Mouse (Mus musculus) midbrain, embryonic 16.5 days (tissue): ENCODE measurements at regions not wholly inside any gene's neighbourhood (a gene's known extent, or its start where the extent isn't known, plus 50 kb on each side); places are given as distances from the start of the nearest gene placed in this dataset.
"Not testable (repeated sequence)": the region's sequence is repeated elsewhere in the genome, so short reads cannot be mapped to it uniquely, and the experiment has no call there.

Experiments used
- ATAC-seq: fragments of 200-750 bp; cut with Nextera tagmentation; 2 replicates; pipeline ENCODE4 v1.8.0; 2017; ENCODE audit warnings: moderate TSS enrichment
- H3K27ac ChIP-seq: fragments of 300-500 bp; sonication (generic); 2 replicates; pipeline ENCODE4 v1.5.1; 2014; ENCODE audit warnings: mild to moderate bottlenecking, low read length, mixed read lengths
- H3K27me3 ChIP-seq: fragments of 300-500 bp; sonication (generic); 2 replicates; pipeline ENCODE4 v1.6.1; 2014; ENCODE audit warnings: low read depth, low read length, mixed read lengths; ENCODE audit not compliant: control insufficient read depth, insufficient read depth
- H3K36me3 ChIP-seq: fragments of 300-500 bp; sonication (generic); 2 replicates; pipeline ENCODE4 v1.6.1; 2014; ENCODE audit warnings: mild to moderate bottlenecking, low read length, moderate library complexity, mixed read lengths; ENCODE audit not compliant: control insufficient read depth, insufficient read depth
- H3K4me1 ChIP-seq: fragments of 300-500 bp; sonication (generic); 2 replicates; pipeline ENCODE4 v1.6.1; 2014; ENCODE audit warnings: mild to moderate bottlenecking, low read length, mixed read lengths; ENCODE audit not compliant: control insufficient read depth, insufficient read depth
- H3K4me2 ChIP-seq: fragments of 300-500 bp; sonication (generic); 2 replicates; pipeline ENCODE4 v1.6.1; 2014; ENCODE audit warnings: mild to moderate bottlenecking, low read length, mixed read lengths
- H3K4me3 ChIP-seq: fragments of 300-500 bp; sonication (generic); 2 replicates; pipeline ENCODE4 v1.5.1; 2014; ENCODE audit warnings: low read depth, mild to moderate bottlenecking, low read length, moderate library complexity, mixed read lengths
- H3K9ac ChIP-seq: fragments of 300-500 bp; sonication (generic); 2 replicates; pipeline ENCODE4 v1.6.1; 2014; ENCODE audit warnings: low read depth, low read length, mixed read lengths
- H3K9me3 ChIP-seq: fragments of 300-500 bp; sonication (generic); replicated peaks from 2 replicates; pipeline ENCODE4 v1.6.1; 2014; ENCODE audit warnings: mild to moderate bottlenecking, low read length, mixed read lengths; ENCODE audit not compliant: control insufficient read depth, poor library complexity, severe bottlenecking
- WGBS: fragments of 180-500 bp; shearing (Covaris S2); extraction: QIAGEN DNeasy Blood & Tissue Kit; methylation state at CpG from one replicate; pipeline ENCODE4 v1.1.7; 2014; 5-methylcytosine and 5-hydroxymethylcytosine counted together

DNA sequence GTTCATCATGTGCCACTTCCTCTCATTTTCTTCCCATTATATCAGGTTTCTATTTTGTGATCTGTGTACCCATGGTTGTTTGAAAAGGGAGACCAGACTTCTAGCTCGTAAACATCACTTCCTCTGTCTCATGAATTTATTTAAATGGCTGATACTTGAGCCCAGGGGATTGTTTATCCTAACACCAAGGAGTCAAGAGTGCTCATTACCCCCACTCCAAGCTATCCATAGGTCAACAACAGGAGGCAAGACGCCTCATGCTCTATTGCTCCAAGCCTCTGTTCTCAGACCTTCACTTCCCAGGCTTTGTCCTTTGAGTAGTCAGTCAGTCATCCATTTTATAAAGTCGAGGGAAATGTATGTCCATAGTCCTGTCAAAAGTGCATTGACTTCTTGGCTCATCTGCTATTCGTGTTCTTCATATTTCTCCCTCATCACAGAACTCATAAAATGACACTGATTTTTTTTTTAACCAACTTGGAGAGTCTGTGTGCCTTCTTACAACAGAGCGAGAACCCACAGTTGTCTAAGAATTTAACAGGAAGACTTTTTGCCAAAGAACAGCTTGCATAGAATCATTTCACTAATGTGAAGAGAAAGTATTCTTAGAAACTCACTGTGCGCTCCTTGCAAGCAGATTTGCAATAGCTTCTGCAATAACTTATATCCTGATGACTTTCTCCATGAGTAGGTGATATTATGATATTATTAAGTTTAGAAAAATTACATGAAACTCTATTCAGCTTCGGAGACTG lies 231.8 kb downstream of the Bmp2 start:
- Histone ChIP-seq H3K9ac (no peak overlapping the region), H3K4me1 (no peaks in the 10 kb centered on the region), H3K4me2 (no peak overlapping the region), H3K36me3 (no peaks in the 10 kb centered on the region), H3K27me3 (no peaks in the 10 kb centered on the region), H3K4me3 (no peak overlapping the region), H3K27ac (no peak overlapping the region), H3K9me3 (no peaks in the 10 kb centered on the region)
- ATAC-seq = no peak
- 82% methylated on average over 7 of the region's 7 CpGs for WGBS

DNA sequence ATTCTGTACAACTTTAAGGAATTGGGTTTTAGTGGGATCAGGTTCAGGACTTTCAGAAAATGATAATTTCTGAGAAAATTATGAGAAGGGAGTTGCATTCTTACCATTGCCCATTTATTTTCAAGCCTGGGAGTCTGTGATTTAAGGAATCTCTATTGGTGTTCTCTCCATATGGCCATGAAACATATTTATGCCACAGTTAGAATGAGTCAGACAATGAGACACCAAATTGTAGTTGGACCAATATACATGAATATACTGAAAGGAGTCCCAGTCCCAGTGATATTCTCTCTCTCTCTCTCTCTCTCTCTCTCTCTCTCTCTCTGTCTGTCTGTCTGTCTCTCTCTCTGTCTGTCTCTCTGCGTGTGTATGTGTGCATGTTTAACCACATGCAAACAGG lies 239.1 kb downstream of the Bmp2 start:
- H3K9ac ChIP-seq = no peak overlapping the region
- ATAC-seq = no peak
- no peaks in the 10 kb centered on the region for H3K27me3 ChIP-seq
- no peaks in the 10 kb centered on the region for H3K36me3 ChIP-seq
- no peak overlapping the region for H3K27ac ChIP-seq
- no peaks in the 10 kb centered on the region for H3K9me3 ChIP-seq
- H3K4me3 ChIP-seq = no peak overlapping the region
- H3K4me1 ChIP-seq = no peaks in the 10 kb centered on the region
- WGBS = 95% methylated on average over 1 of the region's 1 CpGs
- H3K4me2 ChIP-seq = no peak overlapping the region

DNA sequence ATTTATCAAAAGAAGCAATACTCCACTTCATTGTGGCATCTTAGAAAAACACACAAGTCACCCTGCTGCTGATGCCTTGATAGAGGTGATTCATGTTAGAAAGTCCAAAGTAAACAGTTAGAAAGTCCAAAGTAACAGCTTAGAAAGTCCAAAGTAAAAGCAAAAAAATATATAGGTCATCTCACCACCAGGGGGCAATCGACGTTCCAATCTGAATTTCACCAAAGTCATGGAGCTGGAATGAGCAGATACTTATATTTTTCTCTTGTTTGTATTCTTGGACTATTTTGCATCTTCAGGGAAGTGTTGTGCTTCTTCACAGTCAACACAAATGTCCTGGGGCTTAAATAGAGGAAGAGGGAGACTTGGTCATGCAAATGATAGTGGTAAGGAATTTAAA lies 241.3 kb downstream of the Bmp2 start:
- ATAC-seq = no peak
- Histone ChIP-seq H3K4me2 (no peak overlapping the region), H3K27ac (no peak overlapping the region), H3K9ac (no peak overlapping the region), H3K36me3 (no peaks in the 10 kb centered on the region), H3K9me3 (no peaks in the 10 kb centered on the region), H3K4me3 (no peak overlapping the region), H3K4me1 (no peaks in the 10 kb centered on the region), H3K27me3 (no peaks in the 10 kb centered on the region)
- WGBS = 26% methylated on average over 2 of the region's 2 CpGs

DNA sequence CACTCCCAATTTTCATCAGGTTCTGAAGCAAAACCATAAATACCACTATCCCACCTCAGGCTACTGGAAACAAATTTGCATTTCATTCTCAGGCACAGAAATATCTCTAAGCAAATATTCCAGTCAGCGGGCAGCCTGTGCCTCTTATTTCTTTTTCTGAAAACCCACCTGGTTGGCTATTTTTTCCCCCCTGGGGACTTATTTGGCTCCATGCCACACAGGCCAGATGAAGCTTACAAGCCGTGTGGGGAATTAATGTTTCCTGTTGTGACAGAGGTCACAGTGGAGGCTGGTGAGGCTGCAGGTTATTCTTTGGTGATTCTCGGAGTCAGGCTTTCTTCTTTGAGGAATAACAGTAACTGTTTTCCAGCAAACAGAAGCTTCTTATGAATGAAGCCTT lies 250.7 kb downstream of the Bmp2 start:
- Histone ChIP-seq H3K9me3 (no peaks in the 10 kb centered on the region), H3K9ac (no peak overlapping the region), H3K27ac (no peak overlapping the region), H3K4me1 (no peaks in the 10 kb centered on the region; the same call in 1 of the 2 replicates), H3K4me2 (no peak overlapping the region), H3K4me3 (no peak overlapping the region), H3K27me3 (no peaks in the 10 kb centered on the region), H3K36me3 (no peaks in the 10 kb centered on the region)
- 33% methylated on average over 3 of the region's 3 CpGs for WGBS
- no peak for ATAC-seq

DNA sequence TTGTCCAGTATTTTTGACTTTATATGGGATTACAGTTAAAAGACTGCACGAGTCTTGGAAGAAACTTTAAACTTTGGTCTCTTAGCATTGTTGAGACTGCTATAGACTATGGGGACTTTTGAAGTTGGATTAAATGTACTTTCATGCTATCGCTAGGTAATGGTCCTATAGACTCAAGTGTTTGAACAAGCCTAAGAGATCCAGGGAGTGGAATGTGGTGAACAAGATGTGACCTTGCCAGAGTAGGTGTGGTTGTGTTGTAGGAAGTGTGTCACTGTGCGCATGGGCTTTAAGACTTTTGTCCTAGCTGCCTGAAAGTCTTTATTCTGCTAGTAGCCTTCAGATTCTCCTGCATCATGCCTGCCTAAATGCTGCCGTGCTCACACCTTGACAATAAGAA lies 269.5 kb downstream of the Bmp2 start:
- Histone ChIP-seq H3K9ac (no peak overlapping the region), H3K27me3 (no peaks in the 10 kb centered on the region), H3K9me3 (no peaks in the 10 kb centered on the region), H3K4me2 (no peak overlapping the region), H3K4me3 (no peak overlapping the region), H3K36me3 (no peaks in the 10 kb centered on the region), H3K27ac (no peak overlapping the region), H3K4me1 (no peaks in the 10 kb centered on the region)
- ATAC-seq = no peak
- WGBS = 82% methylated on average over 4 of the region's 4 CpGs

DNA sequence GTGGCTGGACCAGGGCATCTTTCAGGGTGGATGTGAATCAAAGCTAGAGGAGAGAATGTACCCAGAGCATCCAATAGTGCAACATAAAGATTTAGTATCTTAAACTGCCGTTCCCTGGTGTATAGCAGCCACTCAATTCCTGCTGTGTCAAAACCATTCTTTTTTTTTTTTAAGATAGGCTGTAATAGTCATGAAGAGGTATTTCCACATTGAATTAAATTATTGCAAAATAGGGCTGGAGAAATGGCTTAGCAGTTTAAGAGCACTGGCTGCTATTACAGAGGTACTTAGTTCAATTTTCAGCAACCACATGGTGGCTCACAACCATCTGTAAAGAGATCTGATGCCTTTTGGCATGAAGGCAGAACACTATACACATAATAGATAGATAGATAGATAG lies 277.4 kb downstream of the Bmp2 start:
- no peaks in the 10 kb centered on the region for H3K9me3 ChIP-seq
- H3K4me3 ChIP-seq = no peak overlapping the region
- 75% methylated on average over 1 of the region's 1 CpGs for WGBS
- H3K36me3 ChIP-seq = no peaks in the 10 kb centered on the region
- H3K27me3 ChIP-seq = no peaks in the 10 kb centered on the region
- H3K4me1 ChIP-seq = no peaks in the 10 kb centered on the region
- H3K9ac ChIP-seq = no peak overlapping the region
- H3K27ac ChIP-seq = no peak overlapping the region
- no peak overlapping the region for H3K4me2 ChIP-seq
- ATAC-seq = no peak

DNA sequence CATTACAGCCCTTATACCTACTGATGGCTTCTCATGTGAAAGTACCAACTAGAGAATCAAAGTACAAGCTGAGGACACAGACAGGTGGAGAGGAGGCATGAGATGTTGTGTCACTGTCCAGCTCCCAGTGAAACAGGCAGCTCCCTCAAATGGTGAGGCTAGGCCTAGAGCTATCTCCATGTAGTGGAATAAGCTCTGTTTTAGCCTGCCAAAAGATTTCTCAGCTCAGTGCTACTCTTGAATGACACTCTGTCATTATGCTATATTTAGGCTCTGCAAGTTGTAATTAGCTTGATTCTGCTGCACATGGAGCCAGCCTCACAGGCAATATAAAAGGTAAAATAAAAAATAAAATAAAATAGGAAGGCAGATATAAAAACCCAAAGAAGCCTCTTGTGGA lies 298.5 kb downstream of the Bmp2 start:
- Histone ChIP-seq H3K4me3 (no peak overlapping the region), H3K9me3 (no peaks in the 10 kb centered on the region)
- ATAC-seq = no peak

DNA sequence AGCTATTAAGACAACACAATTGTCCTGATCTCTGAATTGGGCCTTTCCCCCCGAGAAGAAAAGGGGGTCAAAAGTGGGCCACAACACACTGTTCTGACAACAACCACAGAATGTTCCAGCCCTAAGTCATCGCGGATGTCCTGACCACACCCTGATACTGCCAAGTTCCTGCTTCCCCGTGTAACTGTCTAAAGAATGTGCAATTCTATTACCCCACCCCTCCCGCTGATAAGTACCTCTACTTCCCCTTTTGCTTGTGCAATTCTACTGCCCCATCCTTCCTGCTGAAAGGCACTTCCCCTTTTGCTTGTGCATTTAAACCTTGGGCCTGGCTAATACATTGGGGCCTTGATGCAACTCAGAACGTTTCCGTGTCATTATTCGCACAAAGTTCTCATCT lies 323.0 kb downstream of the Bmp2 start:
- H3K9me3 ChIP-seq, ATAC-seq, H3K27me3 ChIP-seq, H3K4me3 ChIP-seq, H3K4me2 ChIP-seq, H3K4me1 ChIP-seq, H3K36me3 ChIP-seq, H3K9ac ChIP-seq, H3K27ac ChIP-seq: not testable (repeated sequence)
- WGBS = 88% methylated on average over 8 of the region's 8 CpGs

More for the DNA sequence above, 298.5 kb downstream of the Bmp2 start:
- Histone ChIP-seq H3K9ac (no peak overlapping the region), H3K4me1 (no peaks in the 10 kb centered on the region), H3K27me3 (no peaks in the 10 kb centered on the region), H3K36me3 (no peaks in the 10 kb centered on the region), H3K4me2 (no peak overlapping the region), H3K27ac (no peak overlapping the region)

DNA sequence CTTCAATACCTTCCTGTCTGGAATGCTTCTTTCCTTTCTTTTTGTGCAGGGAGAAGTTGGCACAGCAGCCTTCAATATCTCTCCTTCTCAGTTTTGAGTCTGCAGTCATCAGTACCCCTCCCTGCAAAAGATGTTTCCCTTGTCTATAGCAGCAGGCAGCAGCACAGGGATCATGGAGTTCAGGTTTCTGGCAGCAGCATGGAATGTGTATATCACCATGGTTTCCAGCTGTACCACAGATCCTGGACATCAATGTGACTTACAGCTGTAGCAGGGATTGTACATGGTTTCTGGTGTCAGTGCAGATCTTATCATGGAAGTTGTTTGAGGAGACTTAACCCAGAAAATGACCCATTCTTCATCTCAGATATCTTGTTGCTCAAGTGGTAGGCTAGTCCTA lies 331.7 kb downstream of the Bmp2 start:
- no peaks in the 10 kb centered on the region for H3K4me1 ChIP-seq
- no peak overlapping the region for H3K9ac ChIP-seq
- no peak overlapping the region for H3K27ac ChIP-seq
- no peaks in the 10 kb centered on the region for H3K36me3 ChIP-seq
- H3K4me3 ChIP-seq = no peak overlapping the region
- no peaks in the 10 kb centered on the region for H3K27me3 ChIP-seq
- H3K9me3 ChIP-seq = no peaks in the 10 kb centered on the region
- H3K4me2 ChIP-seq = no peak overlapping the region
- ATAC-seq = no peak
